Mouse (Mus musculus) hindbrain, embryonic 16.5 days (tissue): ENCODE data around the gene Map3k20. TPM values are rescaled to one million over a fixed set of nuclear protein-coding genes. Genes with fewer than 3 reads are reported as not detected.

ENCODE experiments used
- ATAC-seq: fragments of 200-750 bp; cut with Nextera tagmentation; 2 replicates; pipeline ENCODE4 v1.8.0; 2017; ENCODE audit warnings: moderate TSS enrichment, moderate library complexity
- H3K27ac ChIP-seq: fragments of 300-500 bp; sonication (generic); 2 replicates; pipeline ENCODE4 v1.5.1; 2014; ENCODE audit warnings: low read depth, mild to moderate bottlenecking, control low read depth, low read length, moderate library complexity
- H3K27me3 ChIP-seq: fragments of 300-500 bp; sonication (generic); replicated peaks from 2 replicates; pipeline ENCODE4 v1.6.1; 2014; ENCODE audit warnings: low read length; ENCODE audit not compliant: control insufficient read depth, insufficient read depth
- H3K36me3 ChIP-seq: fragments of 300-500 bp; sonication (generic); 2 replicates; pipeline ENCODE4 v1.6.1; 2014; ENCODE audit warnings: mild to moderate bottlenecking, low read length, moderate library complexity, mixed read lengths; ENCODE audit not compliant: control insufficient read depth, insufficient read depth
- H3K4me1 ChIP-seq: fragments of 300-500 bp; sonication (generic); 2 replicates; pipeline ENCODE4 v1.6.1; 2014; ENCODE audit warnings: low read depth, low read length; ENCODE audit not compliant: control insufficient read depth, insufficient read depth
- H3K4me2 ChIP-seq: fragments of 300-500 bp; sonication (generic); 2 replicates; pipeline ENCODE4 v1.6.1; 2014; ENCODE audit warnings: mild to moderate bottlenecking, low read length, control low read depth, moderate library complexity
- H3K4me3 ChIP-seq: fragments of 300-500 bp; sonication (generic); 2 replicates; pipeline ENCODE4 v1.5.1; 2014; ENCODE audit warnings: mild to moderate bottlenecking, low read length, control low read depth, moderate library complexity
- H3K9ac ChIP-seq: fragments of 300-500 bp; sonication (generic); 2 replicates; pipeline ENCODE4 v1.6.1; 2014; ENCODE audit warnings: low read depth, mild to moderate bottlenecking, control low read depth, low read length, moderate library complexity
- H3K9me3 ChIP-seq: fragments of 300-500 bp; sonication (generic); 2 replicates; pipeline ENCODE4 v1.6.1; 2014; ENCODE audit warnings: mild to moderate bottlenecking, low read length, moderate library complexity; ENCODE audit not compliant: control insufficient read depth
- WGBS: fragments of 180-500 bp; shearing (Covaris S2); extraction: QIAGEN DNeasy Blood & Tissue Kit; methylation state at CpG from one replicate; pipeline ENCODE4 v1.1.7; 2014; 5-methylcytosine and 5-hydroxymethylcytosine counted together
- polyA plus RNA-seq: library from polyadenylated mRNA; unstranded; fragments of >200 nt; fragmentation: Nextera tagmentation; extraction: Ambion mirVana; gene quantifications from 2 replicates; pipeline ENCODE4 v1.2.1, GENCODE M21; 2015

Gene Map3k20
- polyA plus RNA-seq, 1 experiment from 2014 or later = 3.3 TPM

GRCm38 (mm10) chr2:72288932-72289534 lies 3.6 kb downstream of the Map3k20 start:
- Histone ChIP-seq H3K4me3 (no peak overlapping the region), H3K27me3 (no peaks in the 10 kb centered on the region), H3K4me1 (peaks cover 2% of the 10 kb centered on the region), H3K4me2 (no peak overlapping the region), H3K36me3 (no peaks in the 10 kb centered on the region), H3K9ac (no peak overlapping the region), H3K9me3 (no peaks in the 10 kb centered on the region), H3K27ac (no peak overlapping the region)
- WGBS = 94% methylated on average over 11 of the region's 11 CpGs
- ATAC-seq = no peak

GRCm38 (mm10) chr2:72291103-72291502 lies 5.7 kb downstream of the Map3k20 start:
- Histone ChIP-seq H3K9me3 (no peaks in the 10 kb centered on the region), H3K4me1 (0 out of 2 replicates have a peak, but pooled peaks cover 2% of the 10 kb centered on the region), H3K27me3 (no peaks in the 10 kb centered on the region), H3K36me3 (no peaks in the 10 kb centered on the region), H3K27ac (no peak overlapping the region), H3K9ac (no peak overlapping the region), H3K4me3 (no peak overlapping the region), H3K4me2 (no peak overlapping the region)
- 82% methylated on average over 1 of the region's 1 CpGs for WGBS
- no peak for ATAC-seq

GRCm38 (mm10) chr2:72292573-72292972 lies 7.1 kb downstream of the Map3k20 start:
- H3K27me3 ChIP-seq = no peaks in the 10 kb centered on the region
- ATAC-seq = no peak
- no peak overlapping the region for H3K9ac ChIP-seq
- no peaks in the 10 kb centered on the region for H3K36me3 ChIP-seq
- H3K4me1 ChIP-seq = no peaks in the 10 kb centered on the region
- no peaks in the 10 kb centered on the region for H3K9me3 ChIP-seq
- H3K4me3 ChIP-seq = no peak overlapping the region
- H3K27ac ChIP-seq = no peak overlapping the region
- 91% methylated on average over 8 of the region's 8 CpGs for WGBS
- no peak overlapping the region for H3K4me2 ChIP-seq

- no peaks in the 10 kb centered on the region for H3K27me3 ChIP-seq
- no peaks in the 10 kb centered on the region for H3K4me1 ChIP-seq
- whole genome bisulfite sequencing = 85% methylated on average over 6 of the region's 6 CpGs
- no peaks in the 10 kb centered on the region for H3K36me3 ChIP-seq
- H3K4me3 ChIP-seq = no peak overlapping the region
- H3K4me2 ChIP-seq = no peak overlapping the region
- no peaks in the 10 kb centered on the region for H3K9me3 ChIP-seq
- ATAC-seq = no peak
- H3K9ac ChIP-seq = no peak overlapping the region
- H3K27ac ChIP-seq = no peak overlapping the region
These were observed 9.6 kb downstream of the Map3k20 start for GRCm38 (mm10) chr2:72294994-72295393.

GRCm38 (mm10) chr2:72296984-72297715 lies 11.7 kb downstream of the Map3k20 start:
- WGBS = 90% methylated on average over 10 of the region's 10 CpGs
- H3K4me3 ChIP-seq = no peak overlapping the region
- no peaks in the 10 kb centered on the region for H3K36me3 ChIP-seq
- no peaks in the 10 kb centered on the region for H3K27me3 ChIP-seq
- H3K9me3 ChIP-seq = no peaks in the 10 kb centered on the region
- H3K27ac ChIP-seq = no peak overlapping the region
- ATAC-seq = no peak
- H3K4me2 ChIP-seq = no peak overlapping the region
- H3K9ac ChIP-seq = no peak overlapping the region
- no peaks in the 10 kb centered on the region for H3K4me1 ChIP-seq

DNA sequence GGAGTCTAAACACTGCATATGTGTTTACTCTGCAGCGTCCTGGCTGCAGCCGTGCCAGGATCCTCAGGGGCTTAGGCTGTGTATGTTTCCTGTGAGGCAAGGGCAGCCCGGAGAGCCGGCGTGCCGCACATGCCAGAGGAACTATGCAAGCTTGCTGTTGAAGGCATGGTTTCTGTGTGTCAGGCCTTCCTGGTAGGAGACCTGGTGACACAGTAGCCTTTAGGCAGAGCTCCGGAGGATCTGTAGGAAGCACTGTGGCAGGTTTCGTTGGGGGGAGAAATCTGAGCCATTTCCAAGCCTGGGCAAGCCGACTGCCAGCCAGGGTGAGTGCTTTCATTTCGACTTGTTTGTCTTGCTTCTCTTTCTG lies 12.3 kb downstream of the Map3k20 start:
- 83% methylated on average over 10 of the region's 10 CpGs for WGBS

DNA sequence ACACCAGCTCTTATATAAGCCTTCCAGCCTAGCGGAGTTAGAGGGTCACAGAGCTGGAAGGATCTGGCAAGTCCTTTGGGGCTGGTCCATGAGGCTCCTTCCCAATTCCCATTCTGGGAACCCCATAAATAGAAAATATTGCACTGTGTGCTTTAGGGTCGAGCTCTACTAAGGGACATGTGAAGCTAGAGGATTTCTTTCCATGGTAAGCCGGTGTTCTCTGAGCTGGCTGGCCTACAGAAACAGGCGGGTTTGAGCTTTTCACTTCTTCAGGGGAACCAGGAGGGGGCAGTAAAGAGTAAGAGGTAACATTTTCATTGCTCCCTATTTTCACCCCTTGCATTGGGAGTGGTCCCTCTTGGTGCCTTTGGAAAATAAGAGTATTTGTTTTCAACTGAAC lies 13.0 kb downstream of the Map3k20 start:
- WGBS = 54% methylated on average over 4 of the region's 4 CpGs
- Histone ChIP-seq H3K9ac (no peak overlapping the region), H3K9me3 (no peaks in the 10 kb centered on the region), H3K27ac (no peak overlapping the region), H3K27me3 (no peaks in the 10 kb centered on the region), H3K36me3 (no peaks in the 10 kb centered on the region), H3K4me1 (no peaks in the 10 kb centered on the region), H3K4me3 (no peak overlapping the region), H3K4me2 (no peak overlapping the region)
- no peak for ATAC-seq

More for the DNA sequence above, 12.3 kb downstream of the Map3k20 start:
- no peak overlapping the region for H3K4me3 ChIP-seq
- H3K36me3 ChIP-seq = no peaks in the 10 kb centered on the region
- H3K4me2 ChIP-seq = no peak overlapping the region
- no peak for ATAC-seq
- no peaks in the 10 kb centered on the region for H3K4me1 ChIP-seq
- H3K9ac ChIP-seq = no peak overlapping the region
- no peaks in the 10 kb centered on the region for H3K9me3 ChIP-seq
- H3K27me3 ChIP-seq = no peaks in the 10 kb centered on the region
- H3K27ac ChIP-seq = no peak overlapping the region

DNA sequence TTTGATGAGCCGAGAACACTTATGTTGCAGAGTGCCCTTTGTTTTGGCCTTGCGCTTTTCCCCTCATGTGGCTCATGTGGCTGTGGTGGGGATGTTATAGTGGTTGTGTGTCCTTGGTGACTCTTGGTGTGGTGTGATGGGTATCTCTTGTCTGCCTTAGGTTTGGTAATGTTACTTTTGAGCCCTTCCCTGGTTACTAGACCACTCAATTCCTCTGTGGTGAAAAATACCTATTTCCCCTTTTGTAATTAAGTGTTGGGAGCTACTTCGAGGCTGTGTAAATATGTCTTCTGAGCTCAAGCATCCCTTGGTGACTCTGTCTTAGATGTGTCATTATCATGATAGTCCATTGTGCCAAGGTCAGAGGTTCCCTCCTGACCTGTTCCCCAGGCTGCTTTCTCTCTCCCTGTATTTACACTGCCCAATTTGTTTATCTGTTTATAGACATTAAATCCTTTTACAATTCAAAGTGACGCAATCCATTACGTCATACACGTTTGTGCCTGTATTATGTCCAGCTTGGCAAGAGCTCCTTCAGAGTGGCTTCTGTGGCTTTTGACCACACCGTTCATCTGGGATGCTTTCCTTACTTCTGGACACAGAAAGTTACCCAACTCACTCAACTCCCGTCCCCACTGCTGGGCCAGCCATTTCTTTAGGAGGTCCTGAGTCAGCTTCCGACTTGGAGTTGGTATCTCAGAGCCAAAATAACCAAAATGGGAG lies 15.9 kb downstream of the Map3k20 start:
- ATAC-seq = no peak
- Histone ChIP-seq H3K9me3 (no peaks in the 10 kb centered on the region), H3K4me3 (no peak overlapping the region), H3K4me2 (no peak overlapping the region), H3K27ac (no peak overlapping the region), H3K4me1 (no peaks in the 10 kb centered on the region), H3K27me3 (no peaks in the 10 kb centered on the region), H3K36me3 (no peaks in the 10 kb centered on the region), H3K9ac (no peak overlapping the region)
- 85% methylated on average over 9 of the region's 9 CpGs for WGBS

- 93% methylated on average over 7 of the region's 7 CpGs for WGBS
- ATAC-seq = no peak
- Histone ChIP-seq H3K4me3 (no peak overlapping the region), H3K27me3 (no peaks in the 10 kb centered on the region; the same call in 1 of the 2 replicates), H3K4me1 (no peaks in the 10 kb centered on the region), H3K36me3 (no peaks in the 10 kb centered on the region), H3K4me2 (no peak overlapping the region), H3K9me3 (no peaks in the 10 kb centered on the region), H3K9ac (no peak overlapping the region), H3K27ac (no peak overlapping the region)
These were observed 20.3 kb downstream of the Map3k20 start for GRCm38 (mm10) chr2:72305738-72306137.
